Mouse (Mus musculus) ES-Bruce4 (cell line): Measurements from ENCODE around the gene Phospho1. TPM values are rescaled to one million over a fixed set of nuclear protein-coding genes. Genes with fewer than 3 reads are reported as not detected.
A peak's percentile ranks its signal among the peaks of the same experiment; 100 is the strongest.

Experiments used
- H3K27ac ChIP-seq: 2 replicates; pipeline ENCODE4 v1.5.1; 2012; ENCODE audit warnings: low read length, inconsistent platforms; ENCODE audit not compliant: insufficient read depth
- H3K27me3 ChIP-seq: 2 replicates; pipeline ENCODE4 v1.6.1; 2012; ENCODE audit warnings: mild to moderate bottlenecking, low read length, inconsistent platforms; ENCODE audit not compliant: control insufficient read depth, poor library complexity, insufficient read depth, severe bottlenecking
- H3K36me3 ChIP-seq: 2 replicates; pipeline ENCODE4 v1.6.1; 2012; ENCODE audit warnings: inconsistent platforms, mild to moderate bottlenecking, low read length, moderate library complexity; ENCODE audit not compliant: control insufficient read depth, poor library complexity, insufficient read depth, severe bottlenecking
- H3K4me1 ChIP-seq: one replicate; pipeline ENCODE4 v1.8.1; 2011; ENCODE audit warnings: low read length; ENCODE audit not compliant: control insufficient read depth, insufficient read depth
- H3K4me3 ChIP-seq: 2 replicates; pipeline ENCODE4 v1.5.1; 2011; ENCODE audit warnings: low read depth, mild to moderate bottlenecking, low read length
- H3K9ac ChIP-seq: 2 replicates; pipeline ENCODE4 v1.6.1; 2012; ENCODE audit warnings: low read depth, mild to moderate bottlenecking, inconsistent platforms; ENCODE audit not compliant: poor library complexity, severe bottlenecking
- H3K9me3 ChIP-seq: replicated peaks from 2 replicates; pipeline ENCODE4 v1.6.1; 2012; ENCODE audit warnings: mild to moderate bottlenecking, low read length, inconsistent platforms; ENCODE audit not compliant: control insufficient read depth, poor library complexity, insufficient read depth, severe bottlenecking
- CTCF ChIP-seq: IDR thresholded peaks from one replicate; pipeline ENCODE4 v1.8.1; 2011; ENCODE audit warnings: low read depth, low read length
- EP300 ChIP-seq: IDR thresholded peaks from 2 replicates; pipeline ENCODE4 v1.6.1; 2011; ENCODE audit warnings: low read depth, low read length; ENCODE audit not compliant: insufficient read depth
- POLR2A ChIP-seq: IDR thresholded peaks from one replicate; pipeline ENCODE4 v1.8.1; 2011; ENCODE audit warnings: low read length; ENCODE audit not compliant: insufficient read depth
- polyA plus RNA-seq: library from polyadenylated mRNA; stranded (reverse); fragments of >200 nt; gene quantifications from 2 replicates; pipeline ENCODE4 v1.2.4, GENCODE M21; 2011; ENCODE audit warnings: low read depth; ENCODE audit not compliant: missing spikeins, insufficient read depth, insufficient read length

Phospho1 gene
- polyA plus RNA-seq, 1 experiment = 5.8 TPM

DNA sequence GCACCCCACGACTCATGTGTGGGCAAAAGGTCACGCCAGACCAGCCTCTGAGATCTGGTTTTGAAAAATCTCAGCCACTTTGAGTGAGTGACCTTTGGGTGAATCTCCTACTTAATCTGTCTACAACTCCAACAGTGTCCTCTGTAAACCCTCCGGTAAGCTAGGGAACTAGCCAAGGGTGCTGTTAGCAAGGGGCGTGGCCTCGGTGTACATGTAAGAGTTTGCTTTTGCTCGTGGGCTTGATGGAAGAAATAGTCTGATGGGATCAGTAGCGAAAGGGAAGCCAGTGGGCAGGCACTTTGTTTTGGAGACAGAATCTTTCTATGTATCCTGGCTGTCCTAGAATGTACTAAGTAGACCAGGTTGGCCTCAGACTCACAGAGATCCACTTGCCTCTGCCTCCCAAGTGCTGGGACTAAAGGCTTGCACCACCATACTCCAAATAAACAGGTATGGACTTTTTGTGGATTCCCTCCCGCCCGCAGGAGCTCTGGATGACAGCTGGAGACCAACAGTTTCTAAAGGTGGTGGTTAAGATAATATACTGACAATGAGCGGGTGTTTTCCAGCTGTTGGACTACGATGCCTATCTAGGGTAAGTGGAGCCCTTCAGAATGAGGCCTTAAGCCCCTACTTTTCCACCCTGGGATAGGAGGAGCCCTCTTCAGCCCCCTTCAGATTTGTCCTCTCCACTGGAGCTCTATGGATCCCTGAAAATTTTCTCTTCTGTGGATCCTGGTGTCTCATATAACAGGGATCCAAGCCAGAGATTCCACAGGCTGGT is 4.1 kb downstream of the Phospho1 start:
- TF ChIP-seq EP300 = no peak
- no peak for TF ChIP-seq CTCF
- TF ChIP-seq POLR2A = no peak
- H3K27ac ChIP-seq = no peak overlapping the region
- no peaks in the 10 kb centered on the region for H3K36me3 ChIP-seq
- H3K4me1 ChIP-seq = peaks cover 5% of the 10 kb centered on the region
- H3K4me3 ChIP-seq = no peak overlapping the region
- no peak overlapping the region for H3K9ac ChIP-seq
- H3K27me3 ChIP-seq = peaks cover 6% of the 10 kb centered on the region
- no peaks in the 10 kb centered on the region for H3K9me3 ChIP-seq

DNA sequence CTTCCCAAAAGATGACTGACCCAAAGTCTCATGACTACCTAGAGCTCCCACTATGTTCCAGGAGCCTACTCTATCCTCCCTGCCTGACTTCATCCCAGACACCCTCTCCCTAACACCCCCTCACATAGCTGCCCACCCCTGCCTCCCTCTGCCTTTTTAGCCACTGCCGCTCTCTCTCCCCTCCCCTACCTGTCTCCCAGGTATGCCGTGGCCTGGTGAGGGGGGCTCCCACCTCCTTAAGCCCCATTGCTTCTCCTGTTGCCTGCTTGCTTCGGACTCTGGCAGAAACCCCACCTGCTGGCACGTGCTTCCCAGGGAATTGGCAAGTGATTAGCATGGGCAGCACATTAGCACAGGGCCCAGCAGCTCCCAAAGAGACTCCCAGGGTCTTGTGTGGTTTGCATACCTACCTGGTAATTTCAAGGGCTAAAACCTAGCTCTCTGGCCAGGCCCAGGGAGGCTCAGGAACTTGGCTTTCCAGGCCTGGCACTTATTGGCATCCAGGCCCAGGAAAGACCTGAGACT is 5.3 kb downstream of the Phospho1 start:
- H3K36me3 ChIP-seq = no peaks in the 10 kb centered on the region
- H3K4me3 ChIP-seq = no peak overlapping the region
- no peak for TF ChIP-seq POLR2A
- no peak for TF ChIP-seq CTCF
- no peak for TF ChIP-seq EP300
- H3K4me1 ChIP-seq = peaks cover 5% of the 10 kb centered on the region
- H3K27me3 ChIP-seq = peaks cover 6% of the 10 kb centered on the region
- H3K9me3 ChIP-seq = no peaks in the 10 kb centered on the region
- H3K9ac ChIP-seq = no peak overlapping the region
- H3K27ac ChIP-seq = no peak overlapping the region

DNA sequence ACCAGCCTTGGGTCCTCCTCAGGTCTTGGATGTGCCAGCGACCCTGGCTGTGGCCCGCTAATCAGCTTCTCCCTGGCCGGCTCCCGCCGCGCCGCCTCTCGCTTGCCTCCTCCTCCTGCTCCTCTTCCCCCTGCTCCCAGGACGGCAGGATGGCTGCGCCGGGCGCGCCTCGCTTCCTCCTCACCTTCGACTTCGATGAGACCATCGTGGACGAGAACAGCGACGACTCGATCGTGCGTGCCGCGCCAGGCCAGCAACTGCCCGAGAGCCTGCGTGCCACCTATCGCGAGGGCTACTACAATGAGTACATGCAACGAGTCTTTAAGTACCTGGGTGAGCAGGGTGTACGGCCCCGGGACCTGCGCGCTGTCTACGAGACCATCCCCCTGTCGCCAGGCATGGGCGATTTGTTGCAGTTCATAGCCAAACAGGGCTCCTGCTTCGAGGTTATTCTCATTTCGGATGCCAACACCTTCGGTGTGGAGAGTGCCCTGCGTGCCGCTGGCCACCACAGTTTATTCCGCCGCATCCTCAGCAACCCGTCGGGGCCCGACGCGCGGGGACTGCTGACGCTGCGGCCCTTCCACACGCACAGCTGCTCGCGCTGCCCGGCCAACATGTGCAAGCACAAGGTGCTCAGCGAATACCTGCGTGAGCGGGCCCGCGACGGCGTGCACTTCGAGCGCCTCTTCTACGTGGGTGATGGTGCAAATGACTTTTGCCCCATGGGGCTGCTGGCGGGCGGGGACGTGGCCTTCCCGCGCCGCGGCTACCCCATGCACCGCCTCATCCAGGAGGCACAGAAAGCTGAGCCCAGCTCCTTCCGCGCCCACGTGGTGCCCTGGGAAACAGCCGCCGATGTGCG is 6.3 kb downstream of the Phospho1 start:
- peaks cover 5% of the 10 kb centered on the region for H3K4me1 ChIP-seq
- TF ChIP-seq POLR2A (no peak), CTCF (no peak), EP300 (no peak)

GRCm38 (mm10) chr11:95831276-95831619 is 6.9 kb downstream of the Phospho1 start:
- H3K9me3 ChIP-seq = no peaks in the 10 kb centered on the region
- H3K4me3 ChIP-seq = peak overlapping the region; percentile 50
- no peaks in the 10 kb centered on the region for H3K36me3 ChIP-seq
- H3K27ac ChIP-seq = no peak overlapping the region
- no peak for TF ChIP-seq CTCF
- TF ChIP-seq EP300 = no peak
- TF ChIP-seq POLR2A = no peak
- H3K4me1 ChIP-seq = peaks cover 5% of the 10 kb centered on the region
- H3K27me3 ChIP-seq = no peaks in the 10 kb centered on the region
- peak overlapping the region; percentile 11 for H3K9ac ChIP-seq

More for the DNA sequence above, 6.3 kb downstream of the Phospho1 start:
- Histone ChIP-seq H3K27ac (no peak overlapping the region), H3K4me3 (peak overlapping the region; percentile 50), H3K9ac (peak overlapping the region; percentile 11; the same call in 1 of the 2 replicates), H3K9me3 (no peaks in the 10 kb centered on the region), H3K27me3 (peaks cover 1% of the 10 kb centered on the region; the same call in 1 of the 2 replicates), H3K36me3 (no peaks in the 10 kb centered on the region)

- Histone ChIP-seq H3K4me3 (peak overlapping the region; percentile 50), H3K9ac (peak overlapping the region; percentile 11; the same call in 1 of the 2 replicates), H3K36me3 (no peaks in the 10 kb centered on the region), H3K9me3 (no peaks in the 10 kb centered on the region), H3K27me3 (no peaks in the 10 kb centered on the region), H3K4me1 (peaks cover 5% of the 10 kb centered on the region), H3K27ac (no peak overlapping the region)
- peak; percentile 22 for TF ChIP-seq CTCF
- no peak for TF ChIP-seq POLR2A
These were observed 7.3 kb downstream of the Phospho1 start for GRCm38 (mm10) chr11:95831641-95832040.
